Mouse (Mus musculus) megakaryocyte-erythroid progenitor cell, adult 5-6 weeks (primary cell): ENCODE data around the gene Ugt1a8. TPM values are rescaled to one million over a fixed set of nuclear protein-coding genes. Genes with fewer than 3 reads are reported as not detected.

Source experiments
- ATAC-seq: replicated peaks from 2 replicates; pipeline ENCODE4 v1.8.0; 2016; ENCODE audit warnings: mild to moderate bottlenecking, inconsistent platforms; ENCODE audit not compliant: severe bottlenecking, poor library complexity, low FRiP score, low TSS enrichment
- total RNA-seq, 2 experiments: library from RNA; stranded (forward) in 1 of 2; stranded (reverse) in 1 of 2; fragments of 200-1000, 215-1000 nt in 1 of 2; fragments of >200 nt in 1 of 2; fragmentation: Nextera tagmentation in 1 of 2; gene quantifications; 2 replicates each; pipeline ENCODE4 v1.2.3; 2014 to 2017

Ugt1a8 gene
- total RNA-seq, 2 experiments from 2014 or later, result not detected

- no peak for ATAC-seq
Measured at GRCm38 (mm10) chr1:88266123-88266522, 178.5 kb downstream of the Ugt1a8 start.

DNA sequence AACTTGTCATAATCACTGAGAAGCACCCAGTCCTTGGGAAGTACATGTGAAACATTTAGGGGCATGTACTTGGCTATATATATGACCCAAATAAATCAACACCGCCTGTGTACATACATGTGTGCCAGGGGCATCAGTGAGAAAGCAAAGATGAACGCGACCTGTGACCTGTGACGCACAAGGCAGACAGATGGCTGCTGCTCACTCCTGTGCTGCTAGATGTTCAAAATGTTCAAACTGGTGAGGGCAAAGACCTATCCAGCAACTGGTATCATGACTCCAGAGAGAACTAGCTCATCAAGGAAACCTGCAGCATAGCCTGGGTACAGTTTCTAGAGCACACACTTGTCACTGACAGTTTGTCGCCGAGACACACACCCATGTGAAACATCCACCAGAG, 179.9 kb downstream of the Ugt1a8 start:
- no peak for ATAC-seq

DNA sequence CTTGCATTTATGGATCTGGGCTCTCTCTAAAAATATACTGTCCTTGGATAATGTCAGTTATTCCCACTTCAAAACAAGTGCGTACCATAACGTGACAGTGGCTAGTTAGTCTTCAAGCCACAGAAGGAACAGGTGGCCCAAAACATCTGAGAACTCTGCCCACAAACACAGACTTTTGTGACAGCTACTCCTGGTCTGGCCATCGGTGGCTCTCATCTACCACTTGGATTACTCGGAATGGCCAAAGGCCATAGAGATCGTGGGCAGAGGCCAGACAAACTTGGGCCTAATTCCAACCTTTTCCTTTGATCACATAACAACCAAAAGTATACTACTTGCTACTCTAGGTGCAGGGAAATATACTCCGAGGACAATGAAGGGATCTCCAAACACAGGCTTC, 180.5 kb downstream of the Ugt1a8 start:
- ATAC-seq, result no peak

Other genes with a start within 250 kb of the Ugt1a8 start
- gene Dgkd, start 234.5 kb upstream of the Ugt1a8 start, total RNA-seq (2014; fragmentation: Nextera tagmentation), result 35.7 and 42.1 TPM in 2 replicates
- gene Dgkd, start 234.5 kb upstream of the Ugt1a8 start, total RNA-seq (2017), result 17.5 and 26.8 TPM in 2 replicates
- 12.7 and 16.0 TPM in 2 replicates for gene Usp40, start 79.3 kb upstream of the Ugt1a8 start, total RNA-seq (2014; fragmentation: Nextera tagmentation)
- gene Usp40, start 79.3 kb upstream of the Ugt1a8 start, total RNA-seq (2017), result 11.5 and 14.8 TPM in 2 replicates
- gene Ugt1a10, start 32.4 kb upstream of the Ugt1a8 start, total RNA-seq (2014; fragmentation: Nextera tagmentation), result not detected in 2 replicates
- not detected in 2 replicates for gene Ugt1a10, start 32.4 kb upstream of the Ugt1a8 start, total RNA-seq (2017)
- not detected in 2 replicates for gene Ugt1a9, start 17.0 kb upstream of the Ugt1a8 start, total RNA-seq (2014; fragmentation: Nextera tagmentation)
- gene Ugt1a9, start 17.0 kb upstream of the Ugt1a8 start, total RNA-seq (2017), result 2.4 TPM in 1 of 2 replicates, not detected in the other
- gene Ugt1a7c, start 7.2 kb downstream of the Ugt1a8 start, total RNA-seq (2014; fragmentation: Nextera tagmentation), result 0.11 TPM in 1 of 2 replicates, not detected in the other
- 0.61 and 2.3 TPM in 2 replicates for gene Ugt1a7c, start 7.2 kb downstream of the Ugt1a8 start, total RNA-seq (2017)
- gene Ugt1a6b, start 15.4 kb downstream of the Ugt1a8 start, total RNA-seq (2014; fragmentation: Nextera tagmentation), result 0.83 and 0.99 TPM in 2 replicates
- gene Ugt1a6b, start 15.4 kb downstream of the Ugt1a8 start, total RNA-seq (2017), result not detected in 2 replicates
- gene Ugt1a6a, start 47.0 kb downstream of the Ugt1a8 start, total RNA-seq (2014; fragmentation: Nextera tagmentation), result not detected in 2 replicates
- not detected in 2 replicates for gene Ugt1a6a, start 47.0 kb downstream of the Ugt1a8 start, total RNA-seq (2017)
- 1.5 TPM in 1 of 2 replicates, not detected in the other for gene Ugt1a5, start 78.2 kb downstream of the Ugt1a8 start, total RNA-seq (2014; fragmentation: Nextera tagmentation)
- not detected in 2 replicates for gene Ugt1a5, start 78.2 kb downstream of the Ugt1a8 start, total RNA-seq (2017)
- gene Ugt1a2, start 112.8 kb downstream of the Ugt1a8 start, total RNA-seq (2014; fragmentation: Nextera tagmentation), result 1.0 TPM in 1 of 2 replicates, not detected in the other
- not detected in 2 replicates for gene Ugt1a2, start 112.8 kb downstream of the Ugt1a8 start, total RNA-seq (2017)
- gene Dnajb3, start 118.0 kb downstream of the Ugt1a8 start, total RNA-seq (2014; fragmentation: Nextera tagmentation), result 8.2 and 9.5 TPM in 2 replicates
- 0.99 and 1.8 TPM in 2 replicates for gene Dnajb3, start 118.0 kb downstream of the Ugt1a8 start, total RNA-seq (2017)
- gene Ugt1a1, start 124.1 kb downstream of the Ugt1a8 start, total RNA-seq (2014; fragmentation: Nextera tagmentation), result not detected in 2 replicates
- not detected in 2 replicates for gene Ugt1a1, start 124.1 kb downstream of the Ugt1a8 start, total RNA-seq (2017)
- 0.25 TPM in 1 of 2 replicates, not detected in the other for gene Mroh2a, start 139.2 kb downstream of the Ugt1a8 start, total RNA-seq (2014; fragmentation: Nextera tagmentation)
- 0.05 and 1.9 TPM in 2 replicates for gene Mroh2a, start 139.2 kb downstream of the Ugt1a8 start, total RNA-seq (2017)
- gene Hjurp, start 189.8 kb downstream of the Ugt1a8 start, total RNA-seq (2014; fragmentation: Nextera tagmentation), result 203 and 209 TPM in 2 replicates
- 173 and 190 TPM in 2 replicates for gene Hjurp, start 189.8 kb downstream of the Ugt1a8 start, total RNA-seq (2017)
- not detected in 2 replicates for gene Trpm8, start 189.8 kb downstream of the Ugt1a8 start, total RNA-seq (2014; fragmentation: Nextera tagmentation)
- gene Trpm8, start 189.8 kb downstream of the Ugt1a8 start, total RNA-seq (2017), result not detected in 2 replicates